Mouse (Mus musculus) kidney, adult 2 months (tissue): ENCODE measurements around the gene Msh2.

Source experiments
- CTCF ChIP-seq: fragments of 200-500 bp; conservative IDR thresholded peaks from 2 replicates; pipeline ENCODE4 v1.5.1; 2011; ENCODE audit warnings: low read depth, mild to moderate bottlenecking, control low read depth, low read length, moderate library complexity, mixed read lengths; ENCODE audit not compliant: insufficient read depth, insufficient read length
- POLR2A ChIP-seq: fragments of 200-500 bp; IDR thresholded peaks from one replicate; pipeline ENCODE4 v1.6.1; 2011; ENCODE audit warnings: low read depth, low read length, control low read depth

GRCm38 (mm10) chr17:87724727-87725126 is 52.6 kb downstream of the Msh2 start:
- TF ChIP-seq POLR2A = no peak
- TF ChIP-seq CTCF = no peak
